Mouse (Mus musculus): ENCODE measurements around the gene Tmem45b. TPM values are rescaled to one million over a fixed set of nuclear protein-coding genes. Genes with fewer than 3 reads are reported as not detected.

The Tmem45b gene
- polyA plus RNA-seq, 1 experiment: 0.07 TPM

DNA sequence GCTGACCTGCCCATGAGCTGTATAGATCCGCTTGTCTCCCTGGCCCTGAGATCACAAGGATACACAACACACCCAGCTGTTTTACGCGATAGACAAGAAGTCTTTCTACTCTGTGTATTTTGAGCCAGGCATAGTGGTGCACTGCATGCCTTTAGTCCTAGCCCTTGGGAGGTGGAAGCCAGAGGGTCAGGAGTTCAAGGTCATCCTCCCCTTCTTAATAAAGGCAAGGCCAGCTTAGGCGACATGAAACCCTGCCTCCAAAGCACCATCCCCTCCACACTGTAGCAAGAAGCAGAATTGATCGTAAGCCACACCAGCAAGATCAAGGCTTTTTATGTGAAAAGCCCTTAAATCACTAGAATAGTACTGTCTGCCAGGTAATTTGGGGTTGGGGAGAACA lies 32.5 kb downstream of the Tmem45b start:
- H3K27me3 ChIP-seq (ENCODE audit: control insufficient read depth, insufficient read depth, low read length): no peaks in the 10 kb centered on the region
- TF ChIP-seq POLR2A (IDR thresholded peaks at IDR 0.05; ENCODE audit: borderline replicate concordance, insufficient read depth, low read length) (no peak), CTCF (IDR thresholded peaks at IDR 0.05; ENCODE audit: borderline replicate concordance, insufficient read depth, low read depth, low read length) (no peak)
- no peak overlapping the region for H3K4me3 ChIP-seq (replicated peaks; ENCODE audit: insufficient read depth, low read depth, low read length)
- 94% methylated on average over 5 of the region's 5 CpGs for WGBS
- no peak for DNase-seq
- H3K4me1 ChIP-seq (ENCODE audit: control insufficient read depth, insufficient read depth, low read length): no peaks in the 10 kb centered on the region
- no peak overlapping the region for H3K27ac ChIP-seq (ENCODE audit: insufficient read depth, low read length)

DNA sequence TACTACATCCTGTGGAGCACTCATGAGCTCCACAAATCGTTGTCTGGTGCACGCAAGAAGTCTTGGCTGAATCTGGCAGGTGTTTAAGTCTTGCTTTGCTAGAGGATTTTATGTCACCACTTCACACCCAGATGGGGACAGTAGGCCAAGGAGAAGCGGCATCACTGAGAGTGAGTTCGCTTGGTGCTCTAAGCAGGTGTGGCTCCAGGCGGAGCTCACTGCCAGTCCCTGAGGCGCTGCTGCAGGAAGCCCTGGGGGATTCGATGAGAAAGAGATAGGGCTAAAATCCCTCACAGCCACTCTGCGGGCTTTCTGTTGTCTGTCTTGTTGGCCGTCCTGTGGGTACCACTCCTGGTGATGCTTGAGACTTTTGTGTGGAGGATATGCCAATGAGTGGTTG lies 34.3 kb downstream of the Tmem45b start:
- TF ChIP-seq POLR2A (IDR thresholded peaks at IDR 0.05; ENCODE audit: borderline replicate concordance, insufficient read depth, low read length) (no peak), CTCF (IDR thresholded peaks at IDR 0.05; ENCODE audit: borderline replicate concordance, insufficient read depth, low read depth, low read length) (no peak)
- DNase-seq: no peak
- Histone ChIP-seq H3K4me3 (replicated peaks; ENCODE audit: insufficient read depth, low read depth, low read length) (no peak overlapping the region), H3K27me3 (ENCODE audit: control insufficient read depth, insufficient read depth, low read length) (no peaks in the 10 kb centered on the region), H3K4me1 (ENCODE audit: control insufficient read depth, insufficient read depth, low read length) (no peaks in the 10 kb centered on the region), H3K27ac (ENCODE audit: insufficient read depth, low read length) (no peak overlapping the region)
- 83% methylated on average over 9 of the region's 9 CpGs for WGBS

DNA sequence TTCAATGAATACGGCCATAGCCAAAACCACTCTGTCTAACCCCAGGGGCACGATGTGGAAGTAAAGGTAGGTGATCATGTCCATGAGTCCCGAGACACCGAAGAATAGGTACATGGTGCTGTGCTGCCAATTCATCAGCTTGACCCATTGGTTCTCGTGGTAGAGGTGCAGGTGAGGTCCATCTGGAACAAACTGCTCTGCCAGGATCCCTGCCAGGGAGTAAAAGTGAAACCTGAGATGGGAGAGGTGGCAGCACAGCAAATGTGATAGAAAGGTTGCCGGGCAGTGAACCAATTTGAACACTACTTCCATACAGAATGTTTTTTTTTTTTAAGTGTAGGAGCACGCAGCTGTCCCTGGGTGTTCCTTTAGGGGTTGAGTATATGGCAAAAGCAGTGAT lies 35.3 kb downstream of the Tmem45b start:
- no peak for DNase-seq
- Histone ChIP-seq H3K4me3 (replicated peaks; ENCODE audit: insufficient read depth, low read depth, low read length) (no peak overlapping the region), H3K27ac (ENCODE audit: insufficient read depth, low read length) (no peak overlapping the region), H3K27me3 (ENCODE audit: control insufficient read depth, insufficient read depth, low read length) (no peaks in the 10 kb centered on the region), H3K4me1 (ENCODE audit: control insufficient read depth, insufficient read depth, low read length) (no peaks in the 10 kb centered on the region)
- WGBS: 37% methylated on average over 7 of the region's 7 CpGs
- TF ChIP-seq POLR2A (IDR thresholded peaks at IDR 0.05; ENCODE audit: borderline replicate concordance, insufficient read depth, low read length): no peak
- TF ChIP-seq CTCF (IDR thresholded peaks at IDR 0.05; ENCODE audit: borderline replicate concordance, insufficient read depth, low read depth, low read length): no peak

DNA sequence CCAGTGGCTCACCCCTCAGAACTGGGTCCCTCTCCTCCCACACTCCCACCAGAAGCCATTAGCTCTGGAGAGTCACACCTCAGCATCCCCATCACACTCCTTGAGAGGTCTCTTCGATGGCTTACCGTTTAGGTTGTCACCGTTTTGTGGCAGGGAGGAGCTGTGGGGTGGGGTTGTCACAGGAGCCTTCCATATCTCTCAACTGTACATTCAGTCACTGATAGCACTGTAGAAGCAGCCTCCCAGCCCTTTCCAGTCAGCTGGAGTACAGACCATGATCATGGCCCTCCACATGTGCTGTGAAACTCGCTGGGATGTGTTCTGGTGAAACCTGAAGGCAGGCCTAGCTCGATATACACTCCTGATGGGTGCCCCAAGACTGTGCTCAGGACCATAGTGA lies 42.1 kb downstream of the Tmem45b start:
- no peak for DNase-seq
- Histone ChIP-seq H3K27me3 (ENCODE audit: control insufficient read depth, insufficient read depth, low read length) (no peaks in the 10 kb centered on the region), H3K4me3 (replicated peaks; ENCODE audit: insufficient read depth, low read depth, low read length) (no peak overlapping the region), H3K27ac (ENCODE audit: insufficient read depth, low read length) (no peak overlapping the region), H3K4me1 (ENCODE audit: control insufficient read depth, insufficient read depth, low read length) (no peaks in the 10 kb centered on the region)
- 90% methylated on average over 5 of the region's 5 CpGs for WGBS
- TF ChIP-seq POLR2A (IDR thresholded peaks at IDR 0.05; ENCODE audit: borderline replicate concordance, insufficient read depth, low read length): no peak
- TF ChIP-seq CTCF (IDR thresholded peaks at IDR 0.05; ENCODE audit: borderline replicate concordance, insufficient read depth, low read depth, low read length): no peak

DNA sequence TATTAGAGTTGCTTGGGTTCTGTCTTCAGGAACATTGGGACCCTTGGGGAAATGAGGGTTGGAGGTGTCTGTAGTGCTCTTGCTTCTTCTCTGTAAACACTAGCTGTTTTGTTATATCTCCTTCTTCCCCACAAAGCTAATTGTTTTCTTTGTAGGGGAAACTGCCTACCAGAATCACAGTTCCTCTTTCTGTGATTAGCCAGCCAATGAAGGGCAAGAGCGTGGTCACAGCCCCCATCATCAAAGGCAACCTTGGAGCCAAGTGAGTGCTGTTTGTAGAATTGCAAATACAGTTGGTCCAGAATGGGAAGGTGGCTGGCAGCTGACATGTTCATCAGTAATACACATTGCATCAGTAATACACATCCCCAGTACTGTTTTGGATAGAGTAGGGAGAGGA lies 45.4 kb downstream of the Tmem45b start:
- 92% methylated on average over 1 of the region's 1 CpGs for WGBS
- no peak overlapping the region for H3K27ac ChIP-seq (ENCODE audit: insufficient read depth, low read length)
- no peak for TF ChIP-seq CTCF (IDR thresholded peaks at IDR 0.05; ENCODE audit: borderline replicate concordance, insufficient read depth, low read depth, low read length)
- TF ChIP-seq POLR2A (IDR thresholded peaks at IDR 0.05; ENCODE audit: borderline replicate concordance, insufficient read depth, low read length): no peak
- no peaks in the 10 kb centered on the region for H3K4me1 ChIP-seq (ENCODE audit: control insufficient read depth, insufficient read depth, low read length)
- no peak for DNase-seq
- no peak overlapping the region for H3K4me3 ChIP-seq (replicated peaks; ENCODE audit: insufficient read depth, low read depth, low read length)
- H3K27me3 ChIP-seq (ENCODE audit: control insufficient read depth, insufficient read depth, low read length): no peaks in the 10 kb centered on the region

DNA sequence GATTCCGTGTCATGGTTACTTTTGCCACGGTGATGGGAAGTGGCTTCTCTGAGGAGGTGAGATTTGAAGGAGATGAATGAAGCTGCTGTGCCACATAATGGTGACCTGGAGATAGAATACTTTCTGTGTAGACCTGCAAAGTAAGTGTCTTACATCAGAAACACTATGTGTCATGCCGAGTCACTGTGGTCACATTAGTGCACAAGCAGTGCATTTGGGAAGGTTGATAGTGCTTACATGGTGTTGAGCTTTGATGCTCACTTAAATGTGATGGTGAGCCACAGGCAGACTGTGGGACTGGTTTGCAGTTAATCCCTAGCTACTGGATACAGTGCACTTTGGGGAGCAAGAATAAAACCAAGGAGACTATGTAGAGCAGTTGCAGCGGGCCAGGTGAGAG lies 52.1 kb downstream of the Tmem45b start:
- no peaks in the 10 kb centered on the region for H3K27me3 ChIP-seq (ENCODE audit: control insufficient read depth, insufficient read depth, low read length)
- H3K4me1 ChIP-seq (ENCODE audit: control insufficient read depth, insufficient read depth, low read length): no peaks in the 10 kb centered on the region
- DNase-seq: no peak
- no peak overlapping the region for H3K27ac ChIP-seq (ENCODE audit: insufficient read depth, low read length)
- H3K4me3 ChIP-seq (replicated peaks; ENCODE audit: insufficient read depth, low read depth, low read length): no peak overlapping the region
- WGBS: 94% methylated on average over 4 of the region's 4 CpGs
- TF ChIP-seq CTCF (IDR thresholded peaks at IDR 0.05; ENCODE audit: borderline replicate concordance, insufficient read depth, low read depth, low read length): no peak
- TF ChIP-seq POLR2A (IDR thresholded peaks at IDR 0.05; ENCODE audit: borderline replicate concordance, insufficient read depth, low read length): no peak

DNA sequence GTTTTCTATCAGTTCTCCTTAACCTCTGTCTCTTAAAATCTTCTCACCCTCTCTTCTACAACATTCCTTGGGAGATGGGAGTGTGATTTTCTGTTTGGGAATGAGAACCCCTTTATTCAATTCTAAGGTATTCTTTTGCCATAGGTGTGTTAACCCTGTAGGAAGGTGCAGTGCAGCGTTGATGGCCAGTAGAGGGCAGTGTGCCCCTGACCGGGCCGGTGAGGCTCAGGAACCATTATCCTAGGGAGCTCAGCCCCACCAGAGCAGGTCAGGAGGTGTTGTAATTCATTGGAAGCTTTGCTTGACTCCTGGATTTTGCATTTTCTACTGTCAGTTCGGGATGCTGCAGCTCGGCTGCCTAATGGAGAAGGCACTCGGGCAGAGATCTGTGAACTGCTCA lies 59.0 kb downstream of the Tmem45b start:
- 67% methylated on average over 6 of the region's 6 CpGs for WGBS
- no peak for DNase-seq

DNA sequence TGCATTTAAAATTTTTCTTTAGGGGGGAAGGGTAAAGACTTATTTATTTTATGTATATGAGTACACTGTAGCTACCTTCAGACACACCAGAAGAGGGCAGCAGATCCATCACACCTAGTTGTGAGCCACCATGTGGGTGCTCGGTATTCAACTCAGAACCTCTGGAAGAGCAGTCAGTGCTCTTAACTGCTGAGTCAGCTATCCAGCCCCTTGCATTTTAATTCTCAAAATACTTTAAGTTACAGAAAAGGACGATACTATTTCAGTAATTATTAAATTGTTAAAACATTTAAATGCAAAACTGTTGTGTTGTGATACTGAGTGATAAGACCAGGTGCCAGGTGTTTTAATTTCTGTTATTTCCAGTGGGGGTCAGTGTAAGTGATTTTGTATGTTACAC lies 60.0 kb downstream of the Tmem45b start:
- no peaks in the 10 kb centered on the region for H3K4me1 ChIP-seq (ENCODE audit: control insufficient read depth, insufficient read depth, low read length)
- WGBS: 85% methylated on average over 2 of the region's 2 CpGs
- no peak for DNase-seq
- H3K4me3 ChIP-seq (replicated peaks; ENCODE audit: insufficient read depth, low read depth, low read length): no peak overlapping the region
- H3K27ac ChIP-seq (ENCODE audit: insufficient read depth, low read length): no peak overlapping the region
- H3K27me3 ChIP-seq (ENCODE audit: control insufficient read depth, insufficient read depth, low read length): no peaks in the 10 kb centered on the region
- TF ChIP-seq POLR2A (IDR thresholded peaks at IDR 0.05; ENCODE audit: borderline replicate concordance, insufficient read depth, low read length) (no peak), CTCF (IDR thresholded peaks at IDR 0.05; ENCODE audit: borderline replicate concordance, insufficient read depth, low read depth, low read length) (no peak)

More for the DNA sequence above, 59.0 kb downstream of the Tmem45b start:
- TF ChIP-seq POLR2A (IDR thresholded peaks at IDR 0.05; ENCODE audit: borderline replicate concordance, insufficient read depth, low read length): no peak
- peak; percentile 33; the same call in 1 of the 2 replicates for TF ChIP-seq CTCF (IDR thresholded peaks at IDR 0.05; ENCODE audit: borderline replicate concordance, insufficient read depth, low read depth, low read length)
- H3K4me1 ChIP-seq (ENCODE audit: control insufficient read depth, insufficient read depth, low read length): no peaks in the 10 kb centered on the region
- H3K4me3 ChIP-seq (replicated peaks; ENCODE audit: insufficient read depth, low read depth, low read length): no peak overlapping the region
- H3K27me3 ChIP-seq (ENCODE audit: control insufficient read depth, insufficient read depth, low read length): no peaks in the 10 kb centered on the region
- no peak overlapping the region for H3K27ac ChIP-seq (ENCODE audit: insufficient read depth, low read length)

Data from cerebellum, adult 2 months (tissue).